Mouse (Mus musculus): ENCODE data around the gene Usp7.

The Usp7 gene

GRCm38 (mm10) chr16:8791949-8792557 is at the start of gene Usp7:
Usp7 (minus strand) TSS chr16:8792308.
- no peak for DNase-seq (ENCODE audit: low spot score)

GRCm38 (mm10) chr16:8840557-8840956 is 48.4 kb upstream of the Usp7 start:
- no peak for DNase-seq (ENCODE audit: low spot score)

DNA sequence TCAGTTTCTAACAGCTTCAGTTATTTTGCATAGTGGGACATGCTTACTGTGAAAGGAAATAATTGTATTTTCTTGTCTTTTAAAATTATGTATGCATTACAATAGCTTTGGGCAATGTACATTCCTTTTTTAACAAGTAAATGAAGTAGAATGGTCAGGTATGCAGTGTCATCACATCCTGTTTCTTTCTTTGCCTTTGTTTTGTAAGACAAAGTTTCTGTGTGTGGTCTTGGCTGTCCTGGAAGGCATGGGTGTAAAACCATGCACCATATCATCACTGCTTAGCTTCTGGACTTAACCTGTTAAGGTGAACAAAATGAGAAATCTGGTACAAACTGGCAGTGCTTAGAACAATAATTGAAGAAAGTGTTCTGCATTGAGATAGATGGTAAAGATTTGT is 46.8 kb upstream of the Usp7 start:
- DNase-seq (ENCODE audit: low spot score), result no peak

DNA sequence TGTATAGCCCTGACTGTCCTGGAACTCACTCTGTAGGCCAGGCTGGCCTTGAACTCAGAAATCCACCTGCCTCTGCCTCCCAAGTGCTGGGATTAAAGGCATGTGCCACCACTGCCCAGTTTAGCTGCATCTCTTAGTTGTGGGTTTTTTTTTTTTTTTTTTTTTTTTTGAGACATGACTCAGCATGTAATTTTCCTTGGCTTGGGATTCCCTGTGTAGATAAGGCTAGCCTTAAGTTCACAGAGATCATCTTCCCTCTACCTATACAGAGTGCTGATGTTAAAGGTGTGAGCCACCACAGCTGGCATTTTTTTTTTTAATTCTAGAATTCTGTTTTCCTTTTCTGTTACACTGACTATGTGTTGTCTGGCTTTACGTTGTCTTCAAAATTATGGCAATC is 45.5 kb upstream of the Usp7 start:
- DNase-seq (ENCODE audit: low spot score), result no peak

DNA sequence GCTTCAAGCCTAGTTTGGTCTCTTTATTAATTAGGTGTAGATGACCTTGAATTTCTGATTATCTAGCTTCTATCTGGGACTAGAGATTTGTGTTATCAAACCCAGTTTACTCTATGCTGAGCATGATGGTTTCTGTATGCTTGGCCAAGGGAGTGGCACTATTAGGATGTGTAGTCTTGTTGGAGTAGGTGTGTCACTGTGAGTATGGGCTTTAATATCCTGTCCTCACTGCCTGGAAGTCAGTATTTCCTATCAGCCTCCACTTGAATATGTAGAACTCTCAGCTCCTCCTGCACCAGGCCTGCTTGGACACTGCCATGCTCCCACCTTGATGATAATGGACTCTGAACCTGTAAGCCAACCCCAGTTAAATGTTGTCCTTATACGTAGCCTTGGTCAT is 44.8 kb upstream of the Usp7 start:
- no peak for DNase-seq (ENCODE audit: low spot score)

DNA sequence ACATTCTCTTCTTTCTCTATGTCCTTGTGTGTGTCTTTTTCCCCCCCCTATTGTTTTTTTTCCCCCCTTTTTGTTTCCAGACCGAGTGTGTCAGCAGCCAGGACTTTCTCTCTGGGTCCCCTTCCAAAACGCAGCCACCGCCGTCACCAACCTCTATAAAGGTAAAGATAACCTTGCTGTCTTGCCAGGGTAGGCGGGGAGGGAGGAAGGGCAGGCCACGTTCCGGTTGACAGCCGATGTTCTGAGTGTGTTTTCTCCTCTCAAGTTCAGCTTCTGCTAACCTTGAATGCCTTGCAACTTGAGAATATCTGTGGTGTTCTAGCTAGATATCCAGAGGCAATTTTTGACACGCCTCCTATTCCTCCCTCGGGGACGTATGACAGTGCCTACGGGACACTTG is 39.1 kb upstream of the Usp7 start:
- no peak for DNase-seq (ENCODE audit: low spot score)

- DNase-seq (ENCODE audit: low spot score), result peak; percentile 82
These were observed 38.5 kb upstream of the Usp7 start for GRCm38 (mm10) chr16:8830431-8831211.

GRCm38 (mm10) chr16:8829564-8830359 is 37.7 kb upstream of the Usp7 start, which contains the start of gene 1810013L24Rik:
1810013L24Rik (plus strand) TSS chr16:8830100.
- DNase-seq (ENCODE audit: low spot score), result peak; percentile 98

GRCm38 (mm10) chr16:8828636-8829563 is 36.8 kb upstream of the Usp7 start:
- DNase-seq (ENCODE audit: low spot score), result no peak

DNA sequence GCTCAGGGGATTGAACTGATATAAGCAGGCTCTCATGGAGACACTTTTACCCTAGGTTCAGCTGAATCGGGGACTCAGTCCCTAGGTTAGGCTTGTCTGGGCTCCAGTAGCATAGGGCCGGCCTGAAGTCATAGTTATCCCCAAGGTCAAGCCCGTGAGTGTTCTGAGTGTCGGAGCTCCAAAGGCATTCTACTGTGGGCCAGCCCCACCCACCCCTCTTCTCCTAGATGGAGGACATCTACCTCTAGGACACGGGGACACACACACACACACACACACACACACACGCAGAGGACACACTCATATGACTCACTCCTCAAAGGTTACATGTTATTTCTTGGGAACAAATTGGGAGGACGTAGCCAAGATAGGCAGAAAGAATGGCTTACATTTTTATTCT is 35.3 kb upstream of the Usp7 start:
- DNase-seq (ENCODE audit: low spot score), result no peak

- DNase-seq (ENCODE audit: low spot score), result no peak
These were observed 31.6 kb upstream of the Usp7 start for GRCm38 (mm10) chr16:8823661-8824060.

- no peak for DNase-seq (ENCODE audit: low spot score)
These were observed 30.5 kb upstream of the Usp7 start for GRCm38 (mm10) chr16:8822586-8822985.

DNA sequence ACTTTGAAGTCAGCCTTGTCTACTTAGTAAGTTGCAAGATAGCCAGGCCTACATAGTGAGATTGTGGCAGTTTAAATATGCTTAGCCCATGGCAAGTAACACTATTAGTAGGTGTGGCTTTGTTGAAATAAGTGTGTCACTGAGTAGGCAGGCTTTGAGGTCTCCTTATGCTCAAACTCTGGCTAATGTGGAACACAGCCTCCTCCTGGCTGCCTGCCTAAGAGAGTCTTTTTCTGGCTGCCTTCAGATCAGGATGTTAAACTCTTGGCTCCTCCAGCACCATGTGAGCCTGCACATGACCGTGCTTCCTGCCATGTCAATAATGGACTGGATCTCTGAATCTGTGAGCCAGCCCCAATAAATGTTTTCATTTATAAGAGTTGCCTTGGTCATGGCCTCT is 29.3 kb upstream of the Usp7 start:
- DNase-seq (ENCODE audit: low spot score), result peak; percentile 28

GRCm38 (mm10) chr16:8817872-8818271 is 25.8 kb upstream of the Usp7 start:
- no peak for DNase-seq (ENCODE audit: low spot score)

DNA sequence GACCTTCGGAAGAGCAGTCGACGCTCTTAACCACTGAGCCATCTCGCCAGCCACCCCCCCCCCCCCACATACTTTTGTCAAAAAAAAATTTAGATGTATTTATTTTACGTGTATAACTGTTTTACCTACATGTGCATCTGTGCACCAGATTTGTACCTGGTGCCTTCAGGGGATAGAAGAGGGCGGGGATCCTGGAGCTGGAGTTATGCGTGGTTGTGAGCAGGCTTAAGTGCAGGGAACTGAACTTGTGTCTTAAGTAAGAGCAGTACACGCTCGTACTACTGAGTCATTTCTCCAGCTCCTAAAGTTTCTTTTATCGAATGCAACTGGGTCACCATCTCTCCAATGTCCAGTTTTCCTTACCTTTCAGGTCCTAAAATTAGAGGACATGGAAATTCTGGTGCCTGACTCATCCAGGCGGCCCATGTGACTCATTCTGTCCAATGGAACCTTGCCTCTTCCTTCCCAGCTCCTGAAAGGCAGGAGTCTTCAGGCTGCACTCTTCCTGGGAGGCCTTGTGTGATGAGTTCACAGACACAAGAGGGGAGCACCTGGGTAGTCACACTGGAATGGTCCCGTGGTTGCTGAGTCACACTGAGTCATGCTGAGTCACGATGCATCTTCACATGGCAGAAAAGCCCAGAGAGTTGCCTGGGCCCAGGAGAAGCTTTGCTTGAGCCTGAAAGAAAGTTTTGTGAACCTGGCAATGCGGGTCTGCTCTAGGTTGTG is 18.5 kb upstream of the Usp7 start:
- peak; percentile 17 for DNase-seq (ENCODE audit: low spot score)

DNA sequence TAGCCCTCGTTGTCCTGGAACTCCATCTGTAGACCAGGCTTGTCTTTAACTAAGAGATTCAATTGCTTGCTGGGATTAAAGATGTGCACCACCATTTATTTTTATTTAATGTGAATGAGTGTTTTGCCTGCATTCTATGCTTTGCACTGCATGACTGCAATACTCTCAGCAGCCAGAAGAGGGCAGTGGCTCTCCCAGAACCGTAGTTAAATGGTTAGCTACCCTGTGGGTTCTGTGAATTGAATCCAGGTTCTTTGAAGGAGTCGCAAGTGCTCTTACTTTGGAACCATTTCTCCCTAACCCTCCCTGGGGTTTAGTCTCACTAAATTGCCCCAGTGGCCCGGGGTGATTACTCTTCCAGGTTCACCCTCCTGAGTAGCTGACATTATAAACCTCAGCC is 14.6 kb upstream of the Usp7 start:
- peak; percentile 31 for DNase-seq (ENCODE audit: low spot score)

GRCm38 (mm10) chr16:8795906-8796305 is 3.8 kb upstream of the Usp7 start:
- DNase-seq (ENCODE audit: low spot score), result no peak

DNA sequence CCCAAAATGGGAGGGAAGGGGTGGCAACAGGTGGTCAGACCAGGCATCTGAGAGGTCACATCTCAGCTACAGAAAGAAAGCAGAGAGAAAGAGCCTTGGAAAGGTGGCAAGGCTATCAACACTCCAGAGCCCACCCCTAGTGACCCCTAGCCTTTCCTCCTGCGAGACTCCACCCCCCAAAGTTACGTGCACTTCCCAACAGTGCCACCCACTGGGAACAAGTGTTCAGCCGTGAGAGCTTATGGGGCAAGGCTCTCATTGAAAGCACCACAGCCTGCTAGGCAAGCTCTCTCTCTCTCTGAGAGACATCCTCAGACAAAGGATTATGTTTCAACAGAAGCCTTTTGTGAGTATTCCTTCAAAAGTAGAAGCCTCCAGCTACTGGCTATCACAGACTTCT is 2.8 kb upstream of the Usp7 start:
- DNase-seq (ENCODE audit: low spot score), result no peak

DNA sequence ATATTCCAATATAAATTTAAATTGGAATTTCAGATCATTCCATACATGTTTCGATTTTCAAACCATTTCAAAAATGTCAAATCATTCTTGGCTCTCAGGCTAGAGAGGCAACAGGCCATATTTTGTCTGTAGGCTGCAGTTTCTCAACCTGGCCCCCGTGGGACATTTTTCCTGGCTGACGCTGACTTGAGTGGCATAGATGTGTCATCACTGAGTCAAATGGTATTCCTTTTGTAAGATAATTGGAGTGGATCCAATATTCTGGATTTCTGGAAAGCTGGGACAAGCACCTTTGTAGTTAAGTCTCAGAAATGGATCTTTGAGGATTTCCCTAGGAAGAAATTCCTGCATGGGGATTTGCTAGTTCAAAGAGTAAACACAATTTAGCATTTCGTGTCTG is 1.2 kb downstream of the Usp7 start:
- DNase-seq (ENCODE audit: low spot score), result no peak

GRCm38 (mm10) chr16:8784753-8785152 is 7.4 kb downstream of the Usp7 start:
- peak; percentile 64 for DNase-seq (ENCODE audit: low spot score)

Measured in urinary bladder, postnatal 14 days (tissue).